In genomic region chr4:59805968-59806878, GRCm38 (mm10) we compare ENCODE assay signal across 8 mouse cellular contexts. TPM values are rescaled to one million over a fixed set of nuclear protein-coding genes. Genes with fewer than 3 reads are reported as not detected.
DNase-seq lines count a peak whose midpoint lies in the region; ATAC-seq and TF ChIP-seq lines count a peak whose summit lies in the region.

No protein-coding gene starts in this region.

- H3K36me3 ChIP-seq in kidney, adult 2 months (ENCODE audit: control insufficient read depth, insufficient read depth, low read length), result no peaks in the 10 kb centered on the region
- H3K36me3 ChIP-seq in lung, embryonic 15.5 days, result no peaks in the 10 kb centered on the region
- H3K36me3 ChIP-seq in neural tube, embryonic 14.5 days (ENCODE audit: control insufficient read depth, insufficient read depth, low read length), result no peaks in the 10 kb centered on the region

- no peaks in the 10 kb centered on the region for H3K9me3 ChIP-seq in lung, embryonic 15.5 days
- no peaks in the 10 kb centered on the region for H3K9me3 ChIP-seq in neural tube, embryonic 14.5 days (ENCODE audit: control insufficient read depth, low read length)

- peak; percentile 17; the same call in 1 of the 2 replicates for ATAC-seq in common myeloid progenitor, adult 5-6 weeks (replicated peaks; ENCODE audit: low read depth, poor library complexity, severe bottlenecking)
- peak; percentile 20 for ATAC-seq in granulocyte monocyte progenitor cell, adult 5-6 weeks (replicated peaks; ENCODE audit: poor library complexity, severe bottlenecking)
- ATAC-seq in lung, embryonic 15.5 days (ENCODE audit: borderline replicate concordance, extremely low read depth, low FRiP score, low TSS enrichment), result peak; percentile 71
- peak; percentile 69 for ATAC-seq in neural tube, embryonic 14.5 days (ENCODE audit: low read depth)

- no peak for TF ChIP-seq CTCF in kidney, adult 2 months (conservative IDR thresholded peaks at IDR 0.05; ENCODE audit: insufficient read depth, insufficient read length, low read depth, low read length)

- H3K4me1 ChIP-seq in kidney, adult 2 months (ENCODE audit: control insufficient read depth, insufficient read depth, low read length), result peaks cover 4% of the 10 kb centered on the region; the same call in 1 of the 2 replicates
- peaks cover 9% of the 10 kb centered on the region; the same call in 1 of the 2 replicates for H3K4me1 ChIP-seq in lung, embryonic 15.5 days
- H3K4me1 ChIP-seq in neural tube, embryonic 14.5 days (ENCODE audit: control insufficient read depth, insufficient read depth, low read length), result peaks cover 14% of the 10 kb centered on the region; the same call in 1 of the 2 replicates

- H3K9ac ChIP-seq in lung, embryonic 15.5 days, result peak overlapping the region; percentile 79
- peak overlapping the region; percentile 84 for H3K9ac ChIP-seq in neural tube, embryonic 14.5 days (replicated peaks; ENCODE audit: low read depth, low read length)

- peak overlapping the region; percentile 94 for H3K4me2 ChIP-seq in lung, embryonic 15.5 days
- H3K4me2 ChIP-seq in neural tube, embryonic 14.5 days (ENCODE audit: low read depth, low read length), result peak overlapping the region; percentile 74

- H3K27me3 ChIP-seq in kidney, adult 2 months (replicated peaks; ENCODE audit: control insufficient read depth, insufficient read depth, low read length), result no peaks in the 10 kb centered on the region
- H3K27me3 ChIP-seq in lung, embryonic 15.5 days, result no peaks in the 10 kb centered on the region
- H3K27me3 ChIP-seq in neural tube, embryonic 14.5 days (ENCODE audit: control insufficient read depth, insufficient read depth, low read length), result no peaks in the 10 kb centered on the region

- DNase-seq in 416B (ENCODE audit: low read depth), result peak; percentile 80
- peak; percentile 79 for DNase-seq in R1 (ENCODE audit: low read depth, low spot score)
- DNase-seq in kidney, adult 2 months, result peak; percentile 88
- DNase-seq in urinary bladder, postnatal 14 days (ENCODE audit: low spot score), result no peak

- 1% methylated on average over 58 of the region's 58 CpGs for WGBS in kidney, adult 2 months
- WGBS in lung, embryonic 15.5 days, result under 1% methylated on average over 58 of the region's 58 CpGs
- under 1% methylated on average over 42 of the region's 58 CpGs for WGBS in neural tube, embryonic 14.5 days

- TF ChIP-seq POLR2A in kidney, adult 2 months (IDR thresholded peaks at IDR 0.05; ENCODE audit: low read depth, low read length), result no peak

- H3K4me3 ChIP-seq in kidney, adult 2 months (ENCODE audit: insufficient read depth, low read depth, low read length), result peak overlapping the region; percentile 91
- H3K4me3 ChIP-seq in lung, embryonic 15.5 days, result peak overlapping the region; percentile 78
- H3K4me3 ChIP-seq in neural tube, embryonic 14.5 days (ENCODE audit: low read depth, low read length), result peak overlapping the region; percentile 89

- peak overlapping the region; percentile 71 for H3K27ac ChIP-seq in kidney, adult 2 months (ENCODE audit: insufficient read depth, low read depth, low read length)
- peak overlapping the region; percentile 62; the same call in 1 of the 2 replicates for H3K27ac ChIP-seq in lung, embryonic 15.5 days
- peak overlapping the region; percentile 72 for H3K27ac ChIP-seq in neural tube, embryonic 14.5 days (ENCODE audit: low read depth, low read length)

RNA-seq across cellular contexts. Expression of gene Snx30, which starts 0.6 kb away (rescaled TPM):
- 25.9 and 28.8 TPM in 2 replicates for total RNA-seq in common myeloid progenitor, adult 5-6 weeks (2017)
- 18.8 and 23.8 TPM in 2 replicates for total RNA-seq in granulocyte monocyte progenitor cell, adult 5-6 weeks (2014; fragmentation: Nextera tagmentation)
- total RNA-seq in granulocyte monocyte progenitor cell, adult 5-6 weeks (2017), result 21.7 and 25.8 TPM in 2 replicates
- polyA plus RNA-seq in kidney, adult 2 months (2012; rRNA removed), result 4.8 and 5.2 TPM in 2 replicates
- 9.2 and 10.0 TPM in 2 replicates for polyA plus RNA-seq in lung, embryonic 15.5 days (2015; fragmentation: Nextera tagmentation; extraction: Ambion mirVana)
- 18.9 and 20.5 TPM in 2 replicates for polyA plus RNA-seq in neural tube, embryonic 14.5 days (2014; fragmentation: Nextera tagmentation; extraction: Ambion mirVana)

RNA-seq across cellular contexts. Expression of gene Inip, which starts 4.8 kb away (rescaled TPM):
- total RNA-seq in common myeloid progenitor, adult 5-6 weeks (2017), result 70.6 and 76.9 TPM in 2 replicates
- total RNA-seq in granulocyte monocyte progenitor cell, adult 5-6 weeks (2014; fragmentation: Nextera tagmentation), result 49.9 and 71.0 TPM in 2 replicates
- total RNA-seq in granulocyte monocyte progenitor cell, adult 5-6 weeks (2017), result 55.9 and 60.1 TPM in 2 replicates
- 5.7 and 7.5 TPM in 2 replicates for polyA plus RNA-seq in kidney, adult 2 months (2012; rRNA removed)
- polyA plus RNA-seq in lung, embryonic 15.5 days (2015; fragmentation: Nextera tagmentation; extraction: Ambion mirVana), result 51.2 and 56.5 TPM in 2 replicates
- polyA plus RNA-seq in neural tube, embryonic 14.5 days (2014; fragmentation: Nextera tagmentation; extraction: Ambion mirVana), result 53.5 and 60.6 TPM in 2 replicates

Comparison
In these comparisons a context has a peak if more than half of its experiments do, and no peak if none do; other contexts are left out.
1. ATAC-seq: peak in every context shown above with its lines; median percentile 71 in lung, embryonic 15.5 days; 69 in neural tube, embryonic 14.5 days; 20 in granulocyte monocyte progenitor cell, adult 5-6 weeks; 17 in common myeloid progenitor, adult 5-6 weeks.